Mouse (Mus musculus) activated CD4-positive, CD25-positive, alpha-beta regulatory T cell, adult 4 months (primary cell): Measurements from ENCODE around the gene Inpp4b. TPM values are rescaled to one million over a fixed set of nuclear protein-coding genes. Genes with fewer than 3 reads are reported as not detected.
A peak's percentile ranks its signal among the peaks of the same experiment; 100 is the strongest.

Experiments
- ATAC-seq: one replicate; pipeline ENCODE4 v1.8.0; 2017
- polyA plus RNA-seq, 2 experiments: library from polyadenylated mRNA; unstranded; fragments of 100-300 nt; shearing (Covaris generic); gene quantifications; one replicate each; pipeline ENCODE4 v1.2.1; 2017

Inpp4b gene
- polyA plus RNA-seq, 2 experiments from 2014 or later = 446 to 456 TPM

DNA sequence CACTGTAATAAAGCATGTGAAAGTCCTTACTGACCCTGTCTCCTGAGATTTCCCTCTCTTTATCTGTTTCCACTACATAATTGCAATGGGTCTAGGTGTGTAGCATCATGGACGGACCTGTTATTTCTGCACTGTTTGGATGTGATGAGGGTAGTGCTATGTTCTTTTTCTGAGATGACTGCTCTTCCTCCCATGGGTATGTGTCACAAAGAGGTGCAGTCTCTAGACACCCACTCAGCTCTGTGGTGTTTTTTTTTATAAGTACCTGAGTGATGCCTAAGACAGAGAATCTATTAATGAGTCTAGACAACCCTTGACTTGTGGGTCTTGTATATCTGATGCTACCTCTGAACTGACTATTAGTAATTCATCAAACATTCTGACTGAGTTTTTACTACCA, 393.7 kb downstream of the Inpp4b start:
- ATAC-seq = peak; percentile 69

DNA sequence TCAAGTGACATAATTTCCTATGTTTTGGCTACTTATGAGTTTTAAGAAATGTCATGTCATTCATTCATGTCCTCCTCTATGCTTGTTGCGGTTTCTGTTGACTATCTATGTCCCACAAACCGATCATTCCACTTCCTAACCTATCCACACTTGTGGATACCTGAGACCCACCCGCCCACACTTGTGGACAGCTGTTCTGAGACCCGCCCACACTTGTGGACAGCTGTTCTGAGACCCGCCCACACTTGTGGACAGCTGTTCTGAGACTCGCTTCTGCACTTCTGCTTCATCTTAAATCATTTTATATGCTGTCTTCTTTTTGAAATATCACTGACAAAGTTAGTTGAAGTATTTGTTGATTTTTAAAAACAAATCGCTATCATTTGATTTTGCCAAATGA, 400.2 kb downstream of the Inpp4b start:
- peak; percentile 19 for ATAC-seq

DNA sequence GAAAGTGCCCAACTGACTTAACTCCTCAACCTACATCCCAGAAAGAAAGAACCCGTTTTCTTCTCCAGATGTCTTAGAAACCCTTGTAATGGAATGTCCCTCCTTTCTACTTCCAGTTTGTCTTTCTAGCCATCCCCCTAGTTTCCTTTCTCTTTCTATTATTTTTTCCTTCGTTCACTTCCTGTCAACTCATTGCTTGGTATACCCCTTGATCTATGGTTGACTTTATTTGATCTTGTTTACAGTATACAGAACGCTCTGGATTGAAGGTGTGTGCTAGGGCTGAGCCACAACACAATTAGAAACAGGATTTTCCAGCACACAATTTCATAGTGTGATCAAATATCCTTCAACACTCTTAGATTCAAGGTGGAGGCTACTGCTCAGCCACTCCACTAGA, 400.7 kb downstream of the Inpp4b start:
- peak; percentile 52 for ATAC-seq

- ATAC-seq = no peak
Observed at GRCm38 (mm10) chr8:81745439-81745838, 403.1 kb downstream of the Inpp4b start.

DNA sequence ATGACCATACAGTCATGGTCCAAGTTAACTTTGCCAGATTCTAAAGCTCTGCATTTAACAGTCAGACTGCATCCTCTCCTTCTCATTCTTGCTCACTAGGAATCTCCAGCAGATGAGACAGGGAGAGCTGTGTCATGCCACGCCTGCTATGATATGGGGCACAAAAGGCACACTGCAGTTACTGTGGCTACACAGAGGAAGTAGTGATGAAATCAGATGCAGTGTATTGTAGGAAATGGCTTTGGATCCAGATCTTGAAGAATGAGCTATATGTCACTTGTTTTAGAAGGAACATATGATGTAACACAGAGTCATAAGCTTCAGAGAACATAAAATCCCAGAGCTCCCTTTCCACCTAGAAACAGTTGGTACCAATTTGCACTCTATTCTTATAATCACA, 408.8 kb downstream of the Inpp4b start:
- ATAC-seq = no peak

GRCm38 (mm10) chr8:81756663-81757062, 414.3 kb downstream of the Inpp4b start:
- ATAC-seq = peak; percentile 95

DNA sequence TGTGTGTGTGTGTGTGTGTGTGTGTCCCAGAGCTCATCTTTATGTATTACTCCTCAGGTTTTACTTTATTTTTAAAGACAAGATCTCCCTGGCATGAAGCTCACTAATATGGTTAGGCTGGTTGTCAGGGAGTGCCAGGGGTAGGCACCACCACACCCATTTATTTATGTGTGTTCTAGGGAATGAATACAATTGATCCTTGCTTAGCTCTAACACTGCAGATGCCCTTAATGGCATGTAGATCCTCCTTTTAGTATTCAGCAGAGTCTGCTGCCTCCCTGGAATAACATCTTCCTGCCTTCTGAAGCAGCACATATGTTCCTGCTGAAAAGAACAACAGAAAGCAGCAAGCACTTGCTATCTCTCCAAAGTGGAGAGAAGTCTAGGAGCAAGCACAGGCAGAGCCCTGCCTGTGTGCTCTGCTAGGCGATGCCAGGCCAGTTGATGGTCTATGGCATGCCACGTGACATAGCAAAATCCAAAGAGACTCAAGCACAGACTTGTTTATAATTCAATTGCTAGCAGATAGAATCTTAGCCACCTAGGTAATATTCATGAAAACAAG, 415.3 kb downstream of the Inpp4b start:
- no peak for ATAC-seq

DNA sequence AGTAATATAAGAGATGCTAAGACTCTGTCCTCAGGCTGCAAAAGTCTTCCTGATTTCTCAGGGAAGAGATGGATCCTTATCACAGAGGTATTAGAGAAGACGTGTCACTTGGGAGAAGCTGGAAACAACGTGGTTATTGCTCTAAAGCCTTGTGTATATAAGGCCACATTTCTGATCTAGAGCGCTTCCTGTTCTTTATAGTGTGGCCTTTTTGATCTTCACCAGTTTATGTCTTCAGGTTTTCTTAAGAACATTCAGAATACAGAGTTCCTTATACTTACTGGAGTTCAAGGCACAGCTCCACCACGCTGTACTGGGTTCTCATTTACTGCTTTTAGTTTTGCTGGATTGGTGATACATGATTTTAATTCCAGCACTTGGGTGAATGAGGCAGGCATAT, 419.1 kb downstream of the Inpp4b start:
- ATAC-seq = peak; percentile 42

GRCm38 (mm10) chr8:81766033-81766432, 423.7 kb downstream of the Inpp4b start:
- ATAC-seq = no peak

- ATAC-seq = peak; percentile 37
Observed at GRCm38 (mm10) chr8:81767411-81768312, 425.3 kb downstream of the Inpp4b start.

DNA sequence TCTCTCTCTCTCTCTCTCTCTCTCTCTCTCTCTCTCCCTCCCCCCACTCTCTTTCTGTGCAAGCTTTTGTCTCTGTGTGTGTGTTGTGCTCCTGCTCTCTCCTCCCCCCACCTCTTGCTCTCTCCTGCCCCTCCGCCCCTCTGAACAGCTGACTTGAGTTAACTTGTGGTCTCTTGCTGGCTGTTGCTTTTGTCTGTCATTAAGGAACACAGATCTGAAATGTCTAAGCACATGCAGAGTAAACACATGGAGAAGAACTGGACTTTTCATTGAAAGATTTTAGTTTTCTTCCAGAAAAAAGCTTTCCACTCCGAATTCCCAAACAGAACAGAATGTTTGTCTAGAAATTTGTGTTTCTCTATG, 425.9 kb downstream of the Inpp4b start:
- ATAC-seq = peak; percentile 46

- no peak for ATAC-seq
Observed at GRCm38 (mm10) chr8:81768731-81769445, 426.5 kb downstream of the Inpp4b start.

- no peak for ATAC-seq
Observed at GRCm38 (mm10) chr8:81770603-81771276, 428.4 kb downstream of the Inpp4b start.

DNA sequence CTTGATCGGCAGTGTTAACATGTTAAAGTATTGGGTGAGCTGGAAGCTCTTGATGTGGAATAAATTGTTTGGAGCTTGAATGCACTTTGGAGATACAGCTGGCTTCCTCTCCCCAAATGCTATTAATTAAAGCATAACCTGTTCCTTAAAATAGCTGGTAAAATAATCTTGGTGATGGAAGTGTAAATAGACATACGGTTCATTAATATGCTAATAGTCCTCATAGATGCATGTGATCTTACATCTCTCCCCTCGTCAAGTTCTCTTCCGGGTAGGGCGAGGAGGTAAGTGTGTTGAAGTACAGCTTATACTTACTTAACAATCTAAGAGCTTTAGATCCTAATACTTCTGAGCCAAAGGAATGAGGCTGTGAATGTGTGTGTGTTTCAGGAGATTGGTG, 430.5 kb downstream of the Inpp4b start:
- peak; percentile 15 for ATAC-seq

GRCm38 (mm10) chr8:81773305-81773965, 431.1 kb downstream of the Inpp4b start:
- peak; percentile 21 for ATAC-seq

DNA sequence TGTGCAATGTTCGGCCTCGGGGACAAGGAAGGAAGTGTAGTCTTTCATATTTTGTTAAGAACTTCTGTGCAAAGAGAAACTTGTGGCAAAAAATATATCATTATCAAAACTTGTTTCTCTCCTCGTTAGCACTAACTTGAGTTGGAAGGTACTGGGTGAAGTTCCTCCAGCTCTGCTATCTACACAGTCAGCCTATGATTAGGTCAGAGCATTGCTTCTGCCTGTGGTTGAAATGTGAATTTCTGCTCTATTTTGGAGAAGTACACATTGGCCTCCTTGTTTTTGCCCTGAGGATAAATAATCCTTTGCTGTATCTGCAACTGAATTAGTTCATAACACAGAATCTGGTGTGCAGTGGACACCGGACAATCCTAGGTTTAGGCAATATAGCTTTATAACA, 431.7 kb downstream of the Inpp4b start:
- no peak for ATAC-seq

GRCm38 (mm10) chr8:81774454-81774853, 432.1 kb downstream of the Inpp4b start:
- no peak for ATAC-seq

- no peak for ATAC-seq
Observed at GRCm38 (mm10) chr8:81776516-81777237, 434.3 kb downstream of the Inpp4b start.

DNA sequence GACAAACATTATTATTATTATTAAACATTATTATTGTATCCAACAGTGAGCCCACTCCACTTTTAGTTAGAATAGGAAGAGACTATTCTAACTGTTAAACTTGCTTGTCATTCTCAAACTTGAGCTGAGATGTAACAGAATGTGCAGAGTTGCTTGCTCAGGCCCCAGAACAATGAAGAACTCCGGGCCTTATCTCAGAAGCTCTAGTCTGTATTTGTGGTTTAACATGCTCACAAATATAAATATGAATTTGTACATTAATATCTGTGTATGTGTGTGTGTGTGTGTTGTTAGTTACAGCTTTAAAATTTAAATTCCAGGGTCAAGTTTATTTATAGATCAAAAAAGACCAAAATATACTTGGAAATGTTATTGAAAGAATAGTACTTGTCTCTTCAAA, 435.3 kb downstream of the Inpp4b start:
- no peak for ATAC-seq

DNA sequence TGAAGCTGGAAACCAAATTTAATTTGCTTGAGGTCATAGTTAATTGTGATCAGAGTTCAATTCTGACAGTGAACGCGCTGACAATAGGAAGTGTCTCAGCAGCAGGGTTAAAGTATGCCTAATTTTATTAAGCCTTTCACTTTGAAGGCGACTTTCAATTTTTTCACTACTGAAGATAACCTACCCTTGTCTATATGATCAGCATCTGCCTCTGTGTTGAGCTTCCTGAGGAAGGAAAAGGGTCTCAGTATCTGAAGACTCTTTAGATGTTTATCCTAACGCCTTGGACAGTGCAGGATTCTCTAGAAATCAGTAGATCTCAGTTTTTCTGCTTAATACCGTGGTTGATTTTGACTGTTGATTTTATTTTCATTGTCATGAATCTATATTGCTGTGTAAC, 437.1 kb downstream of the Inpp4b start:
- no peak for ATAC-seq

GRCm38 (mm10) chr8:81780166-81780565, 437.8 kb downstream of the Inpp4b start:
- ATAC-seq = peak; percentile 46
